Mouse (Mus musculus) heart, embryonic 10.5 days (tissue): ENCODE measurements around the gene Gm5475. TPM values are rescaled to one million over a fixed set of nuclear protein-coding genes. Genes with fewer than 3 reads are reported as not detected.
A peak's percentile ranks its signal among the peaks of the same experiment; 100 is the strongest.
"Not testable (repeated sequence)": the region's sequence is repeated elsewhere in the genome, so short reads cannot be mapped to it uniquely, and the experiment has no call there.

Experiments
- DNase-seq: peaks from one replicate; pipeline ENCODE4 v3.0.0-alpha.2; 2017; ENCODE audit warnings: low spot score
- H3K27ac ChIP-seq: fragments of 300-500 bp; sonication (generic); 2 replicates; pipeline ENCODE4 v1.5.1; 2016; ENCODE audit warnings: mild to moderate bottlenecking
- H3K27me3 ChIP-seq: fragments of 300-500 bp; sonication (generic); 2 replicates; pipeline ENCODE4 v1.6.1; 2016; ENCODE audit warnings: mild to moderate bottlenecking; ENCODE audit not compliant: poor library complexity, insufficient read depth, severe bottlenecking
- H3K36me3 ChIP-seq: fragments of 300-500 bp; sonication (generic); 2 replicates; pipeline ENCODE4 v1.6.1; 2016; ENCODE audit warnings: mild to moderate bottlenecking, moderate library complexity
- H3K4me1 ChIP-seq: fragments of 300-500 bp; sonication (generic); 2 replicates; pipeline ENCODE4 v1.6.1; 2016; ENCODE audit warnings: mild to moderate bottlenecking
- H3K4me3 ChIP-seq: fragments of 300-500 bp; sonication (generic); 2 replicates; pipeline ENCODE4 v1.5.1; 2016; ENCODE audit warnings: mild to moderate bottlenecking, moderate library complexity
- H3K9me3 ChIP-seq: fragments of 300-500 bp; sonication (generic); 2 replicates; pipeline ENCODE4 v1.6.1; 2016; ENCODE audit warnings: mild to moderate bottlenecking, moderate library complexity
- WGBS: fragments of 180-500 bp; shearing (Covaris S2); methylation state at CpG from one replicate; pipeline ENCODE4 v1.1.7; 2016; 5-methylcytosine and 5-hydroxymethylcytosine counted together
- polyA plus RNA-seq: library from polyadenylated mRNA; unstranded; fragments of >200 nt; fragmentation: Nextera tagmentation; extraction: Ambion mirVana; gene quantifications from 2 replicates; pipeline ENCODE4 v1.2.1, GENCODE M21; 2016

Gene Gm5475
- polyA plus RNA-seq = not detected in 2 replicates

DNA sequence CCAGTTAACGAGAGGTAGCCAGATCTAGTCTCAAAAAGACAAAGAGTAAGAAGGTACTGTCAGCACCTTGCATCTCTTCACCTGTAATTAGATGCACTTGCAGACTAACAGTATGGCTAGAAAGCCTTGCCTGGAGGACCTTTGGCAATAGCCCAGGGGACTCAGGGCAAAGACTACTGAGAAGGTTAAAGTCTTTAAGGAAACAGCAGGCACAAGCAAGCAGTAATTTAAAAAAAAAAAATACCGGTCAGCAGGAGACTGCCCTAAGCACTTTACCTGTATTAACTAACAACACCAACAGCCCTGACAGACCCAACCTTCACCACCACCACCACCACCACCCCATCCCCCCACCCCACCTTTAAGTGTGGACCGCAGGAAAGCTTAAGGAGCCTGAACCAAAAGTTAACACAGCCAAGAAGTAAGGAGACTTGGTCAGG, at the start of gene Gm5475:
Gm5475 (plus strand) TSS at position 390 of the 440 bp plus-strand sequence.
- H3K9me3 ChIP-seq, DNase-seq, H3K36me3 ChIP-seq: not testable (repeated sequence)
- Histone ChIP-seq H3K4me1 (peaks cover 63% of the 10 kb centered on the region), H3K4me3 (peak within 1 kb of the TSS; percentile 96), H3K27me3 (peaks cover 32% of the 10 kb centered on the region), H3K27ac (peak within 1 kb of the TSS; percentile 92)
- 21% methylated on average over 3 of the region's 3 CpGs for WGBS

DNA sequence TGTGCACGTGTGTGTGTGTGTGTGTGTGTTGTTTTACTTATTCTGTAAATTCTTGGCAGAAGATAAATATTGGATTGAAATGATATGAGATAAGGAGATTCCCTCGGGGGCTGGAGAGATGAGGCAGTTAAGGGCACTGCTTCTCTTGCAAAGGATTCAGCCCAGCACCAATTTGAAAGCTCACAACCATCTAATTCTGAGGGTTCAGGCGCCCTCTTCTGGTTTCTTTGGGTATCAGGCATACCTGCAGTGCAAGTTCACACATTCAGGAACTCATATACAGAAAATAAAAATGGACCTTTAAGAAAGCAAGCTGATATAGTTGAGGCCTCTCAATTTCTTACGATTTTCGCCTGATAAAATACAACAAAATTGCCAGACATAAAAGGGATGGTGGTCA, 46.9 kb upstream of the Gm5475 start:
- no peaks in the 10 kb centered on the region for H3K27me3 ChIP-seq
- no peak for DNase-seq
- no peaks in the 10 kb centered on the region for H3K4me1 ChIP-seq
- H3K4me3 ChIP-seq = no peak overlapping the region
- 26% methylated on average over 5 of the region's 5 CpGs for WGBS
- H3K36me3 ChIP-seq = no peaks in the 10 kb centered on the region
- H3K9me3 ChIP-seq = no peaks in the 10 kb centered on the region
- H3K27ac ChIP-seq = no peak overlapping the region

- 30% methylated on average over 4 of the region's 9 CpGs for WGBS
- H3K27ac ChIP-seq, H3K4me1 ChIP-seq, DNase-seq, H3K9me3 ChIP-seq, H3K36me3 ChIP-seq, H3K4me3 ChIP-seq, H3K27me3 ChIP-seq: not testable (repeated sequence)
Observed at GRCm38 (mm10) chr15:100377847-100378505, 44.0 kb upstream of the Gm5475 start.

DNA sequence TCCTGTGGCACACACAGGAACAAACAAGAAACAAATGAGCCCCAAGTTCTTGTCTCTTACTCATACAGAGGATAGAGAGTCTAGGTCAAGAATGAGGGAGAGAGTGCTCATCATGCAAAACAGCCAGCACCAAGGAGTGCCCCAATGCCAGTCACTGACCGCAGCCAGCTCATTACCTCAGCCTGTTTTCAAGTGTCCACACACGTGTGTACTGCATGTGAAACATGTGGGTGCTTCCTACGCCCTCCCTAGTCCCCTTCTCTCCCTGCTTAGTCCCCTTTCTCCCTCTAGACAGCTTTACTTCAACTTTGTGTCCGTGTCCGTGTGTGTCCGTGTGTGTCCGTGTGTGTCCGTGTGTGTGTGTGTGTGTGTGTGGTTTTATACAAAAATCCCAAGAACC, 42.3 kb upstream of the Gm5475 start:
- Histone ChIP-seq H3K9me3 (no peaks in the 10 kb centered on the region), H3K27ac (no peak overlapping the region), H3K36me3 (no peaks in the 10 kb centered on the region), H3K4me1 (no peaks in the 10 kb centered on the region), H3K27me3 (no peaks in the 10 kb centered on the region; the same call in 1 of the 2 replicates), H3K4me3 (no peak overlapping the region)
- DNase-seq = no peak
- 88% methylated on average over 8 of the region's 8 CpGs for WGBS

GRCm38 (mm10) chr15:100380104-100380503, 41.8 kb upstream of the Gm5475 start:
- Histone ChIP-seq H3K27ac (no peak overlapping the region), H3K4me1 (no peaks in the 10 kb centered on the region), H3K36me3 (no peaks in the 10 kb centered on the region), H3K4me3 (no peak overlapping the region), H3K9me3 (no peaks in the 10 kb centered on the region), H3K27me3 (no peaks in the 10 kb centered on the region; the same call in 1 of the 2 replicates)
- DNase-seq = no peak
- WGBS = 70% methylated on average over 2 of the region's 2 CpGs

DNA sequence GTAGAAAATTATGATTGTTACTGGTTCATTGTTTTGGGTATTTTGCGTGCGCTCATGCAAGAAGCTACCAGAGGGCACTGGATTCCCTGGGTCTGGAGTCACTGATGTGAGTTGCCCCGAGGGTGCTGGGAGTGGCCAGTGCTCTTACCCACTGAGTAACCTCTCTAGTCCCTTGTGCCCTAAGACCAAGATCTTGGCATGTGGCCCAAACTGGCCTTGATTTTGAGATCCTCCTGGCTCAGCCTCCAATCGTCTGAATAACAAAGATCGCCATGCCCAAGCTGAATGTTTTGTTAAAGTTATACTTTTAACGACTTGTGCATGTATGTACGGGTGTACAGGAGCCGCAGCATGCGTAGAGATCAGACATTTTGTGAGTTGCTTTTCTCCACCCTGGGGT, 36.2 kb upstream of the Gm5475 start:
- no peaks in the 10 kb centered on the region for H3K9me3 ChIP-seq
- 92% methylated on average over 9 of the region's 9 CpGs for WGBS
- H3K4me1 ChIP-seq = peaks cover 16% of the 10 kb centered on the region
- no peak overlapping the region for H3K4me3 ChIP-seq
- H3K27ac ChIP-seq = no peak overlapping the region
- no peaks in the 10 kb centered on the region; the same call in 1 of the 2 replicates for H3K27me3 ChIP-seq
- no peak for DNase-seq
- H3K36me3 ChIP-seq = no peaks in the 10 kb centered on the region

DNA sequence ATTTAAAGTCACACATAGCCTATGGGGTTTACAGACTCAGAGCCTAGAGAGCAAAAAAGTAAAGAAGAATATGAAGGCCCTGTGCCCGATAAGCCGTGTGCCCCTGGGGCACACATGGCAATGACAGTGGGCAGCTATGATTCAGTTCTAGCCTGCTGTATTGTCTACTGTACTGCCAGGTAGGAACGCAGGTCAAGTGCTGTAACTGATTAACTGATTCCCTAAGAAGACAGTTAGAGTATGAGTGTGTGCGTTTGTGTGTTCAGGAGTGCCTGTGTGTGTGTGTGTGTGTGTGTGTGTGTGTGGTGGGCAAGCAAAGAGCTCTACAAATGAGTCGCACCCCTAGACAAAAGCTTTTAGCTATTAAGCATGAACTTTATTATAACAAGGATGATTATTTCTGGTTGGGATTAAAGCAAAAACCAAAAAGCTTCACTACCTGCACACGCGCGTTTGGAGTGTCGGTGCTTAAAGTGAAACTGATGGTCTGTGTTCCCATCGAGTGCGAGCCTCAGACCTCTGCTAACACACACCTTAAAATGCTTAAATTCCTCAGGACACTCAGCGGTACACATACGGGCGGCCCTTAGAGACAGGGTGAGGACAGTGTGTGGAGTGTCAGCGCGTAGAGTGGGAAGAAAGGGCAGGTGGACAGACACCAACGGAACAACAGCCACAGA, 34.3 kb upstream of the Gm5475 start:
- peaks cover 35% of the 10 kb centered on the region for H3K4me1 ChIP-seq
- H3K27me3 ChIP-seq = no peaks in the 10 kb centered on the region; the same call in 1 of the 2 replicates
- H3K9me3 ChIP-seq = no peaks in the 10 kb centered on the region
- DNase-seq = no peak
- H3K36me3 ChIP-seq = no peaks in the 10 kb centered on the region
- H3K4me3 ChIP-seq = no peak overlapping the region
- 91% methylated on average over 17 of the region's 17 CpGs for WGBS
- H3K27ac ChIP-seq = no peak overlapping the region

GRCm38 (mm10) chr15:100388224-100388835, 33.6 kb upstream of the Gm5475 start:
- Histone ChIP-seq H3K4me3 (no peak overlapping the region), H3K36me3 (no peaks in the 10 kb centered on the region), H3K4me1 (peaks cover 41% of the 10 kb centered on the region), H3K27me3 (no peaks in the 10 kb centered on the region; the same call in 1 of the 2 replicates), H3K9me3 (no peaks in the 10 kb centered on the region), H3K27ac (no peak overlapping the region)
- WGBS = 86% methylated on average over 16 of the region's 16 CpGs
- no peak for DNase-seq

GRCm38 (mm10) chr15:100388886-100389285, 33.1 kb upstream of the Gm5475 start:
- Histone ChIP-seq H3K9me3 (no peaks in the 10 kb centered on the region), H3K4me3 (no peak overlapping the region), H3K4me1 (peaks cover 47% of the 10 kb centered on the region), H3K27me3 (no peaks in the 10 kb centered on the region; the same call in 1 of the 2 replicates), H3K27ac (no peak overlapping the region), H3K36me3 (peaks cover 5% of the 10 kb centered on the region)
- 77% methylated on average over 9 of the region's 9 CpGs for WGBS
- DNase-seq = no peak

DNA sequence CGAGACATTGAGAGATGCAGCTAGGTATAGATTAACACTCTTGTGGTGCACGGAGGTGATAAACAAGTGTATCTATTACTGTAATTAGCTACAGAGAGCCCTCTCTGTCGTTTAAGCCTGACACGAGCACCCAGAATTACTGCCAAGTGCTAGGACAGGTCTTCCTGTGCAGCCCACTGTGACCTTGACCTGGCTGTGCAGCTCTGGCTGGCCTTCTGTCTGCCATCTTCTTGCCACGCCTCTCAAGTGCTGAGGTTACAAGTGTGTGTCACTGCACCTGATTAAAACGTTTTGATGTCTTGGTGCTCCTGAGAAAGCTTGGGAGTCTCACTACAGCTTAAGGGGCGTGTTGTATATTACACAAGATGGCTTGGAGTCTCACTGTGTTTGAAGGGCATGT, 30.9 kb upstream of the Gm5475 start:
- WGBS = 51% methylated on average over 7 of the region's 7 CpGs
- no peaks in the 10 kb centered on the region for H3K27me3 ChIP-seq
- no peaks in the 10 kb centered on the region for H3K9me3 ChIP-seq
- H3K4me3 ChIP-seq = no peak overlapping the region
- no peak for DNase-seq
- peaks cover 50% of the 10 kb centered on the region for H3K4me1 ChIP-seq
- peaks cover 25% of the 10 kb centered on the region for H3K36me3 ChIP-seq
- peak overlapping the region; percentile 47 for H3K27ac ChIP-seq

GRCm38 (mm10) chr15:100391599-100391998, 30.3 kb upstream of the Gm5475 start:
- H3K27ac ChIP-seq = peak overlapping the region; percentile 47
- DNase-seq = peak; percentile 84
- H3K4me1 ChIP-seq = peaks cover 50% of the 10 kb centered on the region
- H3K36me3 ChIP-seq = peaks cover 30% of the 10 kb centered on the region
- H3K27me3 ChIP-seq = no peaks in the 10 kb centered on the region
- H3K9me3 ChIP-seq = no peaks in the 10 kb centered on the region
- 72% methylated on average over 7 of the region's 7 CpGs for WGBS
- H3K4me3 ChIP-seq = no peak overlapping the region

GRCm38 (mm10) chr15:100393016-100393415, 28.9 kb upstream of the Gm5475 start:
- DNase-seq = no peak
- WGBS = 71% methylated on average over 11 of the region's 11 CpGs

DNA sequence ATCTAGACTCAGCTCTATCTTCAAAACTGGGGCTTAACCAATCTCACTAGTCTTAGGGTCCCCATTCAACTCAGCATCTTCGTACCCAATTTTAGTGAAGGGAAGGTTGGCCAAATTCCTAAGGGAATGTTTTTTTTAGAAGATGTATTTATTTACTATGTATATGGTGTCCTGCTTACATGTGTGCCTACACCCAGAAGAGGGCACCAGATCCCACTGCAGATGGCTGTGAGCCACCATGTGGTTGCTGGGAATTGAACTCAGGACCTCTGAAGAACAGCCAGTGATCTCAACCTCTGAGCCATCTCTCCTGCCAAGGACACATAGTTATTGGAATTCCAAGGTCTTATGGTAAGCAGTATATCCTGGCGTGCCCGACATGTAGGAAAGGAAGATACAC, 26.4 kb upstream of the Gm5475 start:
- H3K27ac ChIP-seq = no peak overlapping the region
- no peak overlapping the region for H3K4me3 ChIP-seq
- peaks cover 35% of the 10 kb centered on the region for H3K4me1 ChIP-seq
- no peaks in the 10 kb centered on the region for H3K27me3 ChIP-seq
- DNase-seq = no peak
- WGBS = 97% methylated on average over 3 of the region's 3 CpGs
- H3K36me3 ChIP-seq = peaks cover 69% of the 10 kb centered on the region
- H3K9me3 ChIP-seq = no peaks in the 10 kb centered on the region

More at GRCm38 (mm10) chr15:100393016-100393415, 28.9 kb upstream of the Gm5475 start:
- H3K4me3 ChIP-seq = no peak overlapping the region
- no peaks in the 10 kb centered on the region for H3K27me3 ChIP-seq
- H3K9me3 ChIP-seq = no peaks in the 10 kb centered on the region
- peaks cover 50% of the 10 kb centered on the region for H3K4me1 ChIP-seq
- H3K27ac ChIP-seq = peak overlapping the region; percentile 13
- H3K36me3 ChIP-seq = peaks cover 44% of the 10 kb centered on the region
